ENCODE assay signal across 9 mouse cellular contexts in the genomic region with DNA sequence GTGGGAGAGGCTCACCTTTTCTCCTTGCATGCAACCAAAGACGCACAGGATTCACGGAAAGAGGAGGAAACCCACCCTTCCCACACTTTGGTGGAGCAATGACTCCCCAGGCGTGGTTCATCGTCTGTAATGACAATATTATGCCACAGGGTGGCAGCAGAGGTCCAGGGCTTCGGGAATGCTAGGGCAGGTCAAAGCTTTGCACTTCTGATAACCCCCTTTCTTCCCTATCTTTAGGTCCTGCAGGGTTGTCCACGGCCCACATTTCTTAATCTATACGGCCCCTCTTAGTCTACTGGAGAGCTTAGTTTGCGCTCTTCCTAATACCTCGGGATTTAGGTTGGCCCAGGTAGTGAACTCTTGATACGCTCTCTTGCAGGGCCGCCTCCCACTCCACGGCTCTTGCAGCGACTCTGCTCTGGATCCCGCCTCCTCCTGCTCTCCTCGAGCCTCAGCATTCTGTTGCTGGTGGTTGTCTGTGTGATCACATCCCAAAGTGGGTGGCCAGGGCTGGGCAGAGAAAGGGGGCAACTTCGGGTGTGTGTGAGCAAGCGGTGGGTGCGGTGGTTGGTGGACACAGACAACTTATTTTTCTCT. TPM values are rescaled to one million over a fixed set of nuclear protein-coding genes. Genes with fewer than 3 reads are reported as not detected.
DNase-seq lines count a peak whose midpoint lies in the region; ATAC-seq and TF ChIP-seq lines count a peak whose summit lies in the region.
"Had no signal": no experiment of that assay in that cellular context is flagged by ENCODE, and none has a peak within 500 bp of the region (broad histone marks: within the 10 kb centered on the region; RNA-seq: fewer than 3 reads in every experiment).

No protein-coding gene starts in this region.

- H3K36me3 ChIP-seq in heart, postnatal 0 days (replicated peaks; ENCODE audit: control insufficient read depth, insufficient read depth, low read length) = no peaks in the 10 kb centered on the region
- no peaks in the 10 kb centered on the region for H3K36me3 ChIP-seq in lung, embryonic 16.5 days (ENCODE audit: control insufficient read depth, insufficient read depth, low read length)

- H3K27me3 ChIP-seq in heart, postnatal 0 days (ENCODE audit: control insufficient read depth, insufficient read depth, low read length) = no peaks in the 10 kb centered on the region
- peaks cover 2% of the 10 kb centered on the region; the same call in 1 of the 2 replicates for H3K27me3 ChIP-seq in lung, embryonic 16.5 days (ENCODE audit: control insufficient read depth, insufficient read depth, low read depth, low read length)

- TF ChIP-seq POLR2A in bone marrow, adult 2 months (IDR thresholded peaks at IDR 0.05; ENCODE audit: borderline replicate concordance, control insufficient read depth, low read depth, low read length) = no peak

- H3K9ac ChIP-seq in heart, postnatal 0 days (replicated peaks; ENCODE audit: low read depth, low read length) = no peak overlapping the region
- peak overlapping the region; percentile 28; the same call in 1 of the 2 replicates for H3K9ac ChIP-seq in lung, embryonic 16.5 days (ENCODE audit: low read length)

- 33% methylated on average over 18 of the region's 18 CpGs for WGBS in bone marrow, adult 2 months
- WGBS in heart, postnatal 0 days = 24% methylated on average over 18 of the region's 18 CpGs
- 16% methylated on average over 18 of the region's 18 CpGs for WGBS in lung, embryonic 16.5 days

- H3K27ac ChIP-seq in bone marrow, adult 2 months (ENCODE audit: control insufficient read depth, insufficient read depth, low read depth, low read length, poor library complexity) = no peak overlapping the region
- H3K27ac ChIP-seq in heart, postnatal 0 days (ENCODE audit: low read depth) = no peak overlapping the region
- H3K27ac ChIP-seq in lung, embryonic 16.5 days (ENCODE audit: low read length) = no peak overlapping the region

- H3K4me1 ChIP-seq in bone marrow, adult 2 months (ENCODE audit: control insufficient read depth, insufficient read depth, low read length) = no peaks in the 10 kb centered on the region
- H3K4me1 ChIP-seq in heart, postnatal 0 days (ENCODE audit: control insufficient read depth, insufficient read depth) = no peaks in the 10 kb centered on the region
- H3K4me1 ChIP-seq in lung, embryonic 16.5 days (replicated peaks; ENCODE audit: control insufficient read depth, insufficient read depth, low read length) = peaks cover 4% of the 10 kb centered on the region; the same call in 1 of the 2 replicates

- no peak overlapping the region for H3K4me3 ChIP-seq in bone marrow, adult 2 months (replicated peaks; ENCODE audit: control insufficient read depth, low read depth, low read length)
- no peak overlapping the region for H3K4me3 ChIP-seq in heart, postnatal 0 days (ENCODE audit: low read depth, low read length)
- no peak overlapping the region for H3K4me3 ChIP-seq in lung, embryonic 16.5 days (ENCODE audit: low read length)
- H3K4me3 ChIP-seq: megakaryocyte, embryonic 14.5 days had no signal

- no peaks in the 10 kb centered on the region for H3K9me3 ChIP-seq in heart, postnatal 0 days (replicated peaks; ENCODE audit: control insufficient read depth, low read length)
- no peaks in the 10 kb centered on the region for H3K9me3 ChIP-seq in lung, embryonic 16.5 days (ENCODE audit: control insufficient read depth, low read length)
- H3K9me3 ChIP-seq: megakaryocyte, embryonic 14.5 days had no signal

- peak; percentile 95 for TF ChIP-seq CTCF in bone marrow, adult 2 months (IDR thresholded peaks at IDR 0.05; ENCODE audit: control insufficient read depth, insufficient read depth, low read length)
- peak; percentile 93 for TF ChIP-seq CTCF in heart, postnatal 0 days (IDR thresholded peaks at IDR 0.05; ENCODE audit: low read depth)

- peak; percentile 73 for ATAC-seq in erythroid progenitor cell, adult 5-6 weeks (replicated peaks; ENCODE audit: low FRiP score, poor library complexity, severe bottlenecking)
- ATAC-seq in heart, postnatal 0 days (ENCODE audit: insufficient read depth, low read depth) = peak; percentile 49
- ATAC-seq in lung, embryonic 16.5 days (ENCODE audit: low read depth) = peak; percentile 61; the same call in 1 of the 2 replicates

- no peak overlapping the region for H3K4me2 ChIP-seq in heart, postnatal 0 days (ENCODE audit: low read depth, low read length)
- H3K4me2 ChIP-seq in lung, embryonic 16.5 days (ENCODE audit: low read depth, low read length) = peak overlapping the region; percentile 39; the same call in 1 of the 2 replicates

- peak; percentile 68 for DNase-seq in ES-CJ7 (ENCODE audit: low read depth, low spot score)
- DNase-seq in heart, postnatal 0 days (ENCODE audit: low spot score) = peak; percentile 45
- DNase-seq in kidney, postnatal 25 days = peak; percentile 75 to 78
- DNase-seq in retina, adult 2 months (ENCODE audit: low read depth, low spot score) = peak; percentile 53
- DNase-seq in thymus, postnatal 4 days = peak; percentile 84

- no peak for TF ChIP-seq EP300 in heart, postnatal 0 days (IDR thresholded peaks at IDR 0.05; ENCODE audit: low read depth)

RNA-seq across cellular contexts. Expression of a gene that starts 1.8 kb away (rescaled TPM):
- polyA plus RNA-seq in bone marrow, adult 2 months (2011; ENCODE audit: insufficient read depth, insufficient read length, low replicate concordance, missing spikeins) = 1.4 and 3.5 TPM in 2 replicates
- total RNA-seq in erythroid progenitor cell, adult 5-6 weeks (2015; ENCODE audit: low replicate concordance) = not detected in 2 replicates
- total RNA-seq in erythroid progenitor cell, adult 5-6 weeks (2017; ENCODE audit: low replicate concordance) = not detected in 2 replicates
- not detected in 2 replicates for total RNA-seq in heart, postnatal 0 days (2014; rRNA removed; ENCODE audit: low replicate concordance)
- polyA plus RNA-seq in heart, postnatal 0 days (2015; fragmentation: Nextera tagmentation; extraction: Ambion mirVana) = not detected in 2 replicates
- polyA plus RNA-seq in lung, embryonic 16.5 days (2015; fragmentation: Nextera tagmentation; extraction: Ambion mirVana) = 0.18 TPM in 1 of 2 replicates, not detected in the other

RNA-seq across cellular contexts. Expression of a gene that starts 36.7 kb away (rescaled TPM):
- 1.2 and 5.1 TPM in 2 replicates for polyA plus RNA-seq in bone marrow, adult 2 months (2011; ENCODE audit: insufficient read depth, insufficient read length, low replicate concordance, missing spikeins)
- total RNA-seq in erythroid progenitor cell, adult 5-6 weeks (2015; ENCODE audit: low replicate concordance) = not detected in 2 replicates
- total RNA-seq in erythroid progenitor cell, adult 5-6 weeks (2017; ENCODE audit: low replicate concordance) = not detected in 2 replicates
- not detected in 2 replicates for total RNA-seq in heart, postnatal 0 days (2014; rRNA removed; ENCODE audit: low replicate concordance)
- not detected in 2 replicates for polyA plus RNA-seq in heart, postnatal 0 days (2015; fragmentation: Nextera tagmentation; extraction: Ambion mirVana)
- polyA plus RNA-seq in lung, embryonic 16.5 days (2015; fragmentation: Nextera tagmentation; extraction: Ambion mirVana) = 0.30 TPM in 1 of 2 replicates, not detected in the other

RNA-seq across cellular contexts. Expression of a gene that starts 39.0 kb away (rescaled TPM):
- polyA plus RNA-seq in bone marrow, adult 2 months (2011; ENCODE audit: insufficient read depth, insufficient read length, low replicate concordance, missing spikeins) = 5.4 and 19.4 TPM in 2 replicates
- not detected in 2 replicates for total RNA-seq in erythroid progenitor cell, adult 5-6 weeks (2015; ENCODE audit: low replicate concordance)
- total RNA-seq in erythroid progenitor cell, adult 5-6 weeks (2017; ENCODE audit: low replicate concordance) = 1.1 and 2.7 TPM in 2 replicates
- total RNA-seq in heart, postnatal 0 days (2014; rRNA removed; ENCODE audit: low replicate concordance) = 3.4 and 10.3 TPM in 2 replicates
- 2.2 TPM in 2 replicates for polyA plus RNA-seq in heart, postnatal 0 days (2015; fragmentation: Nextera tagmentation; extraction: Ambion mirVana)
- polyA plus RNA-seq in lung, embryonic 16.5 days (2015; fragmentation: Nextera tagmentation; extraction: Ambion mirVana) = 5.5 and 7.9 TPM in 2 replicates

RNA-seq across cellular contexts. Expression of a gene that starts 40.5 kb away (rescaled TPM):
- 26.3 and 28.9 TPM in 2 replicates for polyA plus RNA-seq in bone marrow, adult 2 months (2011; ENCODE audit: insufficient read depth, insufficient read length, low replicate concordance, missing spikeins)
- total RNA-seq in erythroid progenitor cell, adult 5-6 weeks (2015; ENCODE audit: low replicate concordance) = 24.9 and 52.8 TPM in 2 replicates
- total RNA-seq in erythroid progenitor cell, adult 5-6 weeks (2017; ENCODE audit: low replicate concordance) = 20.7 and 23.4 TPM in 2 replicates
- 378 and 469 TPM in 2 replicates for total RNA-seq in heart, postnatal 0 days (2014; rRNA removed; ENCODE audit: low replicate concordance)
- polyA plus RNA-seq in heart, postnatal 0 days (2015; fragmentation: Nextera tagmentation; extraction: Ambion mirVana) = 815 and 873 TPM in 2 replicates
- 90.0 and 92.0 TPM in 2 replicates for polyA plus RNA-seq in lung, embryonic 16.5 days (2015; fragmentation: Nextera tagmentation; extraction: Ambion mirVana)

RNA-seq across cellular contexts. Expression of a gene that starts 55.3 kb away (rescaled TPM):
- 4.4 and 12.8 TPM in 2 replicates for polyA plus RNA-seq in bone marrow, adult 2 months (2011; ENCODE audit: insufficient read depth, insufficient read length, low replicate concordance, missing spikeins)
- 2.9 and 4.3 TPM in 2 replicates for total RNA-seq in erythroid progenitor cell, adult 5-6 weeks (2015; ENCODE audit: low replicate concordance)
- 0.30 and 2.4 TPM in 2 replicates for total RNA-seq in erythroid progenitor cell, adult 5-6 weeks (2017; ENCODE audit: low replicate concordance)
- 10.8 TPM in 2 replicates for total RNA-seq in heart, postnatal 0 days (2014; rRNA removed; ENCODE audit: low replicate concordance)
- polyA plus RNA-seq in heart, postnatal 0 days (2015; fragmentation: Nextera tagmentation; extraction: Ambion mirVana) = 6.5 and 7.5 TPM in 2 replicates
- polyA plus RNA-seq in lung, embryonic 16.5 days (2015; fragmentation: Nextera tagmentation; extraction: Ambion mirVana) = 30.1 and 30.7 TPM in 2 replicates
